Mouse (Mus musculus) neural tube, embryonic 12.5 days (tissue): Measurements from ENCODE around the gene Sytl5. TPM values are rescaled to one million over a fixed set of nuclear protein-coding genes. Genes with fewer than 3 reads are reported as not detected.

Source experiments
- ATAC-seq: fragments of 200-750 bp; cut with Nextera tagmentation; 2 replicates; pipeline ENCODE4 v1.8.0; 2017; ENCODE audit warnings: low read depth, mild to moderate bottlenecking, moderate TSS enrichment, moderate library complexity; ENCODE audit not compliant: low FRiP score
- H3K27ac ChIP-seq: fragments of 300-500 bp; sonication (generic); 2 replicates; pipeline ENCODE4 v1.5.1; 2016
- H3K27me3 ChIP-seq: fragments of 300-500 bp; sonication (generic); replicated peaks from 2 replicates; pipeline ENCODE4 v1.6.1; 2016; ENCODE audit warnings: mild to moderate bottlenecking
- H3K36me3 ChIP-seq: fragments of 300-500 bp; sonication (generic); 2 replicates; pipeline ENCODE4 v1.6.1; 2016; ENCODE audit warnings: mild to moderate bottlenecking
- H3K4me1 ChIP-seq: fragments of 300-500 bp; sonication (generic); 2 replicates; pipeline ENCODE4 v1.6.1; 2016
- H3K4me2 ChIP-seq: fragments of 300-500 bp; sonication (generic); replicated peaks from 2 replicates; pipeline ENCODE4 v1.6.1; 2016; ENCODE audit warnings: mild to moderate bottlenecking
- H3K4me3 ChIP-seq: fragments of 300-500 bp; sonication (generic); 2 replicates; pipeline ENCODE4 v1.5.1; 2016
- H3K9ac ChIP-seq: fragments of 300-500 bp; sonication (generic); 2 replicates; pipeline ENCODE4 v1.6.1; 2016; ENCODE audit warnings: mild to moderate bottlenecking
- H3K9me3 ChIP-seq: fragments of 300-500 bp; sonication (generic); 2 replicates; pipeline ENCODE4 v1.6.1; 2016; ENCODE audit warnings: mild to moderate bottlenecking
- WGBS: fragments of 180-500 bp; shearing (Covaris S2); methylation state at CpG from one replicate; pipeline ENCODE4 v1.1.7; 2016; 5-methylcytosine and 5-hydroxymethylcytosine counted together
- polyA plus RNA-seq: library from polyadenylated mRNA; unstranded; fragments of >200 nt; fragmentation: Nextera tagmentation; extraction: Ambion mirVana; gene quantifications from 2 replicates; pipeline ENCODE4 v1.2.1, GENCODE M21; 2016

Gene Sytl5
- polyA plus RNA-seq, result 0.22 and 0.34 TPM in 2 replicates

- H3K27me3 ChIP-seq, result no peaks in the 10 kb centered on the region
- WGBS, result 75% methylated on average over 2 of the region's 2 CpGs
- no peak within 1 kb of the TSS for H3K4me3 ChIP-seq
- no peak within 1 kb of the TSS for H3K4me2 ChIP-seq
- no peak within 1 kb of the TSS for H3K9ac ChIP-seq
- H3K36me3 ChIP-seq, result no peaks in the 10 kb centered on the region
- ATAC-seq, result no peak
- no peaks in the 10 kb centered on the region for H3K9me3 ChIP-seq
- H3K27ac ChIP-seq, result no peak within 1 kb of the TSS
- no peaks in the 10 kb centered on the region for H3K4me1 ChIP-seq
Measured at GRCm38 (mm10) chrX:9885322-9885721, at the start of gene Sytl5. Sytl5 (plus strand) TSS chrX:9885622.

- no peak within 1 kb of the TSS for H3K27ac ChIP-seq
- H3K4me2 ChIP-seq, result no peak within 1 kb of the TSS
- H3K36me3 ChIP-seq, result no peaks in the 10 kb centered on the region
- H3K4me3 ChIP-seq, result no peak within 1 kb of the TSS
- no peaks in the 10 kb centered on the region for H3K27me3 ChIP-seq
- no peaks in the 10 kb centered on the region for H3K9me3 ChIP-seq
- no peak for ATAC-seq
- WGBS, result 84% methylated on average over 3 of the region's 3 CpGs
- H3K4me1 ChIP-seq, result no peaks in the 10 kb centered on the region
- no peak within 1 kb of the TSS for H3K9ac ChIP-seq
Measured at GRCm38 (mm10) chrX:9846628-9847027, 38.8 kb upstream of the Sytl5 start, which contains the start of gene Hypm. Hypm (plus strand) TSS chrX:9846928.

- 30% methylated on average over 1 of the region's 1 CpGs for WGBS
- no peak for ATAC-seq
- Histone ChIP-seq H3K4me1 (no peaks in the 10 kb centered on the region), H3K9me3 (no peaks in the 10 kb centered on the region), H3K27ac (no peak within 1 kb of the TSS), H3K36me3 (no peaks in the 10 kb centered on the region), H3K27me3 (no peaks in the 10 kb centered on the region), H3K4me3 (no peak within 1 kb of the TSS), H3K4me2 (no peak within 1 kb of the TSS), H3K9ac (no peak within 1 kb of the TSS)
Measured at GRCm38 (mm10) chrX:9849403-9849802, 36.0 kb upstream of the Sytl5 start, which contains the start of gene H2al3. H2al3 (plus strand) TSS chrX:9849703.

GRCm38 (mm10) chrX:9861859-9862258 lies 23.6 kb upstream of the Sytl5 start:
- no peak for ATAC-seq
- H3K4me2 ChIP-seq, result no peak overlapping the region
- no peaks in the 10 kb centered on the region for H3K27me3 ChIP-seq
- H3K27ac ChIP-seq, result no peak overlapping the region
- H3K9me3 ChIP-seq, result no peaks in the 10 kb centered on the region
- no peaks in the 10 kb centered on the region for H3K4me1 ChIP-seq
- H3K9ac ChIP-seq, result no peak overlapping the region
- no peak overlapping the region for H3K4me3 ChIP-seq
- no peaks in the 10 kb centered on the region for H3K36me3 ChIP-seq
- 90% methylated on average over 2 of the region's 2 CpGs for WGBS

- Histone ChIP-seq H3K4me3 (no peak overlapping the region), H3K9ac (no peak overlapping the region), H3K9me3 (no peaks in the 10 kb centered on the region), H3K4me2 (no peak overlapping the region), H3K4me1 (no peaks in the 10 kb centered on the region), H3K27ac (no peak overlapping the region), H3K27me3 (no peaks in the 10 kb centered on the region), H3K36me3 (no peaks in the 10 kb centered on the region)
- ATAC-seq, result no peak
- 99% methylated on average over 2 of the region's 2 CpGs for WGBS
Measured at GRCm38 (mm10) chrX:9875519-9875918, 9.9 kb upstream of the Sytl5 start.

GRCm38 (mm10) chrX:9909572-9909971 lies 24.1 kb downstream of the Sytl5 start:
- Histone ChIP-seq H3K27ac (no peak overlapping the region), H3K9ac (no peak overlapping the region), H3K4me1 (no peaks in the 10 kb centered on the region), H3K4me3 (no peak overlapping the region), H3K36me3 (no peaks in the 10 kb centered on the region), H3K4me2 (no peak overlapping the region), H3K27me3 (no peaks in the 10 kb centered on the region), H3K9me3 (no peaks in the 10 kb centered on the region)
- ATAC-seq, result no peak
- WGBS, result 58% methylated on average over 2 of the region's 2 CpGs

GRCm38 (mm10) chrX:9933839-9934238 lies 48.4 kb downstream of the Sytl5 start:
- H3K4me1 ChIP-seq, result no peaks in the 10 kb centered on the region
- ATAC-seq, result no peak

GRCm38 (mm10) chrX:9984094-9984669 lies 98.8 kb downstream of the Sytl5 start:
- Histone ChIP-seq H3K9ac (no peak overlapping the region), H3K9me3 (no peaks in the 10 kb centered on the region), H3K4me2 (no peak overlapping the region), H3K4me3 (no peak overlapping the region), H3K36me3 (no peaks in the 10 kb centered on the region), H3K27ac (no peak overlapping the region), H3K4me1 (no peaks in the 10 kb centered on the region), H3K27me3 (no peaks in the 10 kb centered on the region)
- no peak for ATAC-seq

More at GRCm38 (mm10) chrX:9933839-9934238, 48.4 kb downstream of the Sytl5 start:
- H3K9ac ChIP-seq, result no peak overlapping the region
- H3K4me2 ChIP-seq, result no peak overlapping the region
- no peak overlapping the region for H3K27ac ChIP-seq
- H3K27me3 ChIP-seq, result no peaks in the 10 kb centered on the region
- H3K9me3 ChIP-seq, result no peaks in the 10 kb centered on the region
- no peak overlapping the region for H3K4me3 ChIP-seq
- no peaks in the 10 kb centered on the region for H3K36me3 ChIP-seq

GRCm38 (mm10) chrX:10000718-10001117 lies 115.3 kb downstream of the Sytl5 start:
- Histone ChIP-seq H3K4me3 (no peak overlapping the region), H3K36me3 (no peaks in the 10 kb centered on the region), H3K9me3 (no peaks in the 10 kb centered on the region), H3K4me2 (no peak overlapping the region), H3K9ac (no peak overlapping the region), H3K27ac (no peak overlapping the region), H3K27me3 (no peaks in the 10 kb centered on the region), H3K4me1 (no peaks in the 10 kb centered on the region)
- WGBS, result 78% methylated on average over 1 of the region's 1 CpGs
- no peak for ATAC-seq

- Histone ChIP-seq H3K4me1 (no peaks in the 10 kb centered on the region), H3K9me3 (no peaks in the 10 kb centered on the region), H3K4me3 (no peak overlapping the region), H3K9ac (no peak overlapping the region), H3K36me3 (no peaks in the 10 kb centered on the region), H3K27ac (no peak overlapping the region), H3K4me2 (no peak overlapping the region), H3K27me3 (no peaks in the 10 kb centered on the region)
- WGBS, result 54% methylated on average over 1 of the region's 1 CpGs
- ATAC-seq, result no peak
Measured at GRCm38 (mm10) chrX:10005946-10006345, 120.5 kb downstream of the Sytl5 start.

GRCm38 (mm10) chrX:10007675-10008270 lies 122.4 kb downstream of the Sytl5 start:
- H3K4me3 ChIP-seq, result no peak overlapping the region
- H3K9ac ChIP-seq, result no peak overlapping the region
- H3K27ac ChIP-seq, result no peak overlapping the region
- H3K4me1 ChIP-seq, result no peaks in the 10 kb centered on the region
- no peaks in the 10 kb centered on the region for H3K9me3 ChIP-seq
- H3K27me3 ChIP-seq, result no peaks in the 10 kb centered on the region
- H3K4me2 ChIP-seq, result no peak overlapping the region
- 98% methylated on average over 1 of the region's 1 CpGs for WGBS
- H3K36me3 ChIP-seq, result no peaks in the 10 kb centered on the region
- no peak for ATAC-seq

- no peak for ATAC-seq
- no peaks in the 10 kb centered on the region for H3K36me3 ChIP-seq
Measured at GRCm38 (mm10) chrX:10010202-10010601, 124.8 kb downstream of the Sytl5 start.

GRCm38 (mm10) chrX:10034666-10035065 lies 149.2 kb downstream of the Sytl5 start:
- no peak overlapping the region for H3K4me3 ChIP-seq
- H3K36me3 ChIP-seq, result no peaks in the 10 kb centered on the region
- H3K4me1 ChIP-seq, result no peaks in the 10 kb centered on the region
- H3K27me3 ChIP-seq, result no peaks in the 10 kb centered on the region
- no peak overlapping the region for H3K4me2 ChIP-seq
- no peak overlapping the region for H3K27ac ChIP-seq
- H3K9me3 ChIP-seq, result no peaks in the 10 kb centered on the region
- ATAC-seq, result no peak
- no peak overlapping the region for H3K9ac ChIP-seq

More at GRCm38 (mm10) chrX:10010202-10010601, 124.8 kb downstream of the Sytl5 start:
- no peaks in the 10 kb centered on the region for H3K4me1 ChIP-seq
- no peak overlapping the region for H3K4me2 ChIP-seq
- H3K27ac ChIP-seq, result no peak overlapping the region
- no peaks in the 10 kb centered on the region for H3K9me3 ChIP-seq
- H3K4me3 ChIP-seq, result no peak overlapping the region
- no peak overlapping the region for H3K9ac ChIP-seq
- H3K27me3 ChIP-seq, result no peaks in the 10 kb centered on the region
